Mouse (Mus musculus): ENCODE measurements at regions not wholly inside any gene's neighbourhood (a gene's known extent, or its start where the extent isn't known, plus 50 kb on each side); places are given as distances from the start of the nearest gene placed in this dataset.

GRCm38 (mm10) chr8:102978161-102978581 lies 192.7 kb upstream of the Cdh11 start:
- peaks cover 2% of the 10 kb centered on the region; the same call in 1 of the 2 replicates for H3K4me1 ChIP-seq (ENCODE audit: control insufficient read depth, insufficient read depth, low read length)
- H3K36me3 ChIP-seq (replicated peaks; ENCODE audit: control insufficient read depth, insufficient read depth, low read depth, low read length) = no peaks in the 10 kb centered on the region
- ATAC-seq (replicated peaks; ENCODE audit: insufficient number of reproducible peaks, low FRiP score, low TSS enrichment, low read depth) = peak; percentile 73; the same call in 1 of the 2 replicates
- no peaks in the 10 kb centered on the region for H3K9me3 ChIP-seq (replicated peaks; ENCODE audit: control insufficient read depth, low read length)
- H3K27me3 ChIP-seq (ENCODE audit: control insufficient read depth, insufficient read depth, low read length) = no peaks in the 10 kb centered on the region
- 22% methylated on average over 7 of the region's 7 CpGs for WGBS
- no peak overlapping the region for H3K4me3 ChIP-seq (ENCODE audit: low read depth, low read length)
- peak; percentile 72 for DNase-seq (ENCODE audit: low spot score)
- H3K4me2 ChIP-seq (ENCODE audit: low read depth, low read length) = no peak overlapping the region
- no peak overlapping the region; the same call in 1 of the 2 replicates for H3K27ac ChIP-seq (replicated peaks; ENCODE audit: low read depth, low read length)
- H3K9ac ChIP-seq (replicated peaks; ENCODE audit: low read length) = no peak overlapping the region

GRCm38 (mm10) chr8:102983220-102983909 lies 197.9 kb upstream of the Cdh11 start:
- peak; percentile 78 for ATAC-seq (replicated peaks; ENCODE audit: insufficient number of reproducible peaks, low FRiP score, low TSS enrichment, low read depth)
- H3K36me3 ChIP-seq (replicated peaks; ENCODE audit: control insufficient read depth, insufficient read depth, low read depth, low read length) = no peaks in the 10 kb centered on the region
- no peaks in the 10 kb centered on the region for H3K9me3 ChIP-seq (replicated peaks; ENCODE audit: control insufficient read depth, low read length)
- no peaks in the 10 kb centered on the region for H3K27me3 ChIP-seq (ENCODE audit: control insufficient read depth, insufficient read depth, low read length)
- peaks cover under 1% of the 10 kb centered on the region; the same call in 1 of the 2 replicates for H3K4me1 ChIP-seq (ENCODE audit: control insufficient read depth, insufficient read depth, low read length)
- peak overlapping the region; percentile 60 for H3K27ac ChIP-seq (replicated peaks; ENCODE audit: low read depth, low read length)
- no peak overlapping the region for H3K4me3 ChIP-seq (ENCODE audit: low read depth, low read length)
- no peak overlapping the region; the same call in 1 of the 2 replicates for H3K4me2 ChIP-seq (ENCODE audit: low read depth, low read length)
- 16% methylated on average over 3 of the region's 3 CpGs for WGBS
- no peak overlapping the region for H3K9ac ChIP-seq (replicated peaks; ENCODE audit: low read length)
- peak; percentile 87 for DNase-seq (ENCODE audit: low spot score)

GRCm38 (mm10) chr8:102983910-102984225 lies 198.4 kb upstream of the Cdh11 start:
- Histone ChIP-seq H3K4me1 (ENCODE audit: control insufficient read depth, insufficient read depth, low read length) (no peaks in the 10 kb centered on the region; the same call in 1 of the 2 replicates), H3K9ac (replicated peaks; ENCODE audit: low read length) (no peak overlapping the region), H3K4me2 (ENCODE audit: low read depth, low read length) (no peak overlapping the region; the same call in 1 of the 2 replicates), H3K36me3 (replicated peaks; ENCODE audit: control insufficient read depth, insufficient read depth, low read depth, low read length) (no peaks in the 10 kb centered on the region), H3K27me3 (ENCODE audit: control insufficient read depth, insufficient read depth, low read length) (no peaks in the 10 kb centered on the region), H3K27ac (replicated peaks; ENCODE audit: low read depth, low read length) (peak overlapping the region; percentile 60), H3K4me3 (ENCODE audit: low read depth, low read length) (no peak overlapping the region), H3K9me3 (replicated peaks; ENCODE audit: control insufficient read depth, low read length) (no peaks in the 10 kb centered on the region)
- WGBS = 16% methylated on average over 3 of the region's 3 CpGs
- peak; percentile 81 for DNase-seq (ENCODE audit: low spot score)
- ATAC-seq (replicated peaks; ENCODE audit: insufficient number of reproducible peaks, low FRiP score, low TSS enrichment, low read depth) = peak; percentile 82

- no peaks in the 10 kb centered on the region for H3K36me3 ChIP-seq (replicated peaks; ENCODE audit: control insufficient read depth, insufficient read depth, low read depth, low read length)
- no peak overlapping the region for H3K27ac ChIP-seq (replicated peaks; ENCODE audit: low read depth, low read length)
- H3K4me2 ChIP-seq (ENCODE audit: low read depth, low read length) = no peak overlapping the region
- H3K9ac ChIP-seq (replicated peaks; ENCODE audit: low read length) = no peak overlapping the region
- ATAC-seq (replicated peaks; ENCODE audit: insufficient number of reproducible peaks, low FRiP score, low TSS enrichment, low read depth) = no peak
- H3K4me1 ChIP-seq (ENCODE audit: control insufficient read depth, insufficient read depth, low read length) = no peaks in the 10 kb centered on the region
- 32% methylated on average over 2 of the region's 2 CpGs for whole genome bisulfite sequencing
- H3K27me3 ChIP-seq (ENCODE audit: control insufficient read depth, insufficient read depth, low read length) = no peaks in the 10 kb centered on the region
- no peak overlapping the region for H3K4me3 ChIP-seq (ENCODE audit: low read depth, low read length)
- no peak for DNase-seq (ENCODE audit: low spot score)
- H3K9me3 ChIP-seq (replicated peaks; ENCODE audit: control insufficient read depth, low read length) = no peaks in the 10 kb centered on the region
Observed at GRCm38 (mm10) chr8:103007284-103007984, 222.0 kb upstream of the Cdh11 start.

DNA sequence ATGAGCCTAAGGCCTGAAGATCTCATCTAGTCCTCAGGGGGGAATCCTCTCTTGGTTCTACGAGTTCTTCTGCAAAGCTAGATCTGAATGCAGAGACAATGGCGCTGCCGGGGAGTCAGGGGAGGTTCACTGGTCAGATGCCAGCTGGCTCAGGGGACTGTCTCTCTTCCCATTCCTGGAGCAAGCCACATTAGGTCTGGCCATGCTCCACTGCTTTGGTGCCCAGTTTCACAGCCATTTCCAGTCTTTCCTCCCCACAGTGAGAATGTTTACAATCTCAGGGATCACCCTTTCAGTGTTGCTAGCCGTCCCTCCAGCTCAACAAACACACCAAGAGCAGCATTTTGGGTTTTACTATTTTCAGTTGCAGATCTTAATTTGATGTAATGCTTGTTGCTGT lies 233.7 kb upstream of the Cdh11 start:
- Histone ChIP-seq H3K9ac (replicated peaks; ENCODE audit: low read length) (no peak overlapping the region), H3K27ac (replicated peaks; ENCODE audit: low read depth, low read length) (no peak overlapping the region), H3K4me2 (ENCODE audit: low read depth, low read length) (no peak overlapping the region), H3K4me1 (ENCODE audit: control insufficient read depth, insufficient read depth, low read length) (no peaks in the 10 kb centered on the region; the same call in 1 of the 2 replicates), H3K36me3 (replicated peaks; ENCODE audit: control insufficient read depth, insufficient read depth, low read depth, low read length) (no peaks in the 10 kb centered on the region), H3K9me3 (replicated peaks; ENCODE audit: control insufficient read depth, low read length) (no peaks in the 10 kb centered on the region), H3K27me3 (ENCODE audit: control insufficient read depth, insufficient read depth, low read length) (no peaks in the 10 kb centered on the region), H3K4me3 (ENCODE audit: low read depth, low read length) (no peak overlapping the region)
- ATAC-seq (replicated peaks; ENCODE audit: insufficient number of reproducible peaks, low FRiP score, low TSS enrichment, low read depth) (no peak), DNase-seq (ENCODE audit: low spot score) (no peak)
- WGBS = 89% methylated on average over 4 of the region's 4 CpGs

- no peak for DNase-seq (ENCODE audit: low spot score)
- WGBS = 67% methylated on average over 1 of the region's 1 CpGs
- no peaks in the 10 kb centered on the region for H3K27me3 ChIP-seq (ENCODE audit: control insufficient read depth, insufficient read depth, low read length)
- H3K36me3 ChIP-seq (replicated peaks; ENCODE audit: control insufficient read depth, insufficient read depth, low read depth, low read length) = no peaks in the 10 kb centered on the region
- no peak overlapping the region for H3K4me2 ChIP-seq (ENCODE audit: low read depth, low read length)
- no peak overlapping the region for H3K9ac ChIP-seq (replicated peaks; ENCODE audit: low read length)
- no peak for ATAC-seq (replicated peaks; ENCODE audit: insufficient number of reproducible peaks, low FRiP score, low TSS enrichment, low read depth)
- no peak overlapping the region for H3K4me3 ChIP-seq (ENCODE audit: low read depth, low read length)
- no peaks in the 10 kb centered on the region for H3K9me3 ChIP-seq (replicated peaks; ENCODE audit: control insufficient read depth, low read length)
- H3K27ac ChIP-seq (replicated peaks; ENCODE audit: low read depth, low read length) = no peak overlapping the region
- H3K4me1 ChIP-seq (ENCODE audit: control insufficient read depth, insufficient read depth, low read length) = no peaks in the 10 kb centered on the region; the same call in 1 of the 2 replicates
Observed at GRCm38 (mm10) chr8:103023237-103023636, 237.8 kb upstream of the Cdh11 start.

GRCm38 (mm10) chr8:103031708-103032107 lies 246.3 kb upstream of the Cdh11 start:
- Histone ChIP-seq H3K9me3 (replicated peaks; ENCODE audit: control insufficient read depth, low read length) (no peaks in the 10 kb centered on the region), H3K4me3 (ENCODE audit: low read depth, low read length) (no peak overlapping the region), H3K36me3 (replicated peaks; ENCODE audit: control insufficient read depth, insufficient read depth, low read depth, low read length) (no peaks in the 10 kb centered on the region), H3K4me2 (ENCODE audit: low read depth, low read length) (no peak overlapping the region), H3K4me1 (ENCODE audit: control insufficient read depth, insufficient read depth, low read length) (no peaks in the 10 kb centered on the region), H3K27ac (replicated peaks; ENCODE audit: low read depth, low read length) (no peak overlapping the region), H3K9ac (replicated peaks; ENCODE audit: low read length) (no peak overlapping the region), H3K27me3 (ENCODE audit: control insufficient read depth, insufficient read depth, low read length) (no peaks in the 10 kb centered on the region)
- 74% methylated on average over 1 of the region's 1 CpGs for WGBS
- no peak for DNase-seq (ENCODE audit: low spot score)
- no peak for ATAC-seq (replicated peaks; ENCODE audit: insufficient number of reproducible peaks, low FRiP score, low TSS enrichment, low read depth)

GRCm38 (mm10) chr8:103033956-103034355 lies 248.5 kb upstream of the Cdh11 start:
- H3K9me3 ChIP-seq (replicated peaks; ENCODE audit: control insufficient read depth, low read length) = no peaks in the 10 kb centered on the region
- H3K36me3 ChIP-seq (replicated peaks; ENCODE audit: control insufficient read depth, insufficient read depth, low read depth, low read length) = no peaks in the 10 kb centered on the region
- no peaks in the 10 kb centered on the region for H3K4me1 ChIP-seq (ENCODE audit: control insufficient read depth, insufficient read depth, low read length)
- no peaks in the 10 kb centered on the region for H3K27me3 ChIP-seq (ENCODE audit: control insufficient read depth, insufficient read depth, low read length)
- ATAC-seq (replicated peaks; ENCODE audit: insufficient number of reproducible peaks, low FRiP score, low TSS enrichment, low read depth) (no peak), DNase-seq (ENCODE audit: low spot score) (no peak)
- H3K4me2 ChIP-seq (ENCODE audit: low read depth, low read length) = no peak overlapping the region
- no peak overlapping the region for H3K9ac ChIP-seq (replicated peaks; ENCODE audit: low read length)
- 79% methylated on average over 3 of the region's 3 CpGs for WGBS
- H3K27ac ChIP-seq (replicated peaks; ENCODE audit: low read depth, low read length) = no peak overlapping the region
- no peak overlapping the region for H3K4me3 ChIP-seq (ENCODE audit: low read depth, low read length)

Measured in embryonic facial prominence, embryonic 11.5 days (tissue).